Mouse (Mus musculus): ENCODE results near the gene Crtc3. TPM values are rescaled to one million over a fixed set of nuclear protein-coding genes. Genes with fewer than 3 reads are reported as not detected.

Crtc3 gene
- total and polyA plus RNA-seq, 2 experiments from 2014 or later, result 14.2 to 14.8 TPM

GRCm38 (mm10) chr7:80666198-80666915, 22.3 kb downstream of the Crtc3 start:
- Histone ChIP-seq H3K27me3 (ENCODE audit: insufficient read depth, low read length) (no peaks in the 10 kb centered on the region), H3K27ac (ENCODE audit: low read depth, low read length) (no peak overlapping the region), H3K4me2 (ENCODE audit: low read depth) (no peak overlapping the region), H3K36me3 (ENCODE audit: insufficient read depth) (0 out of 2 replicates have a peak, but pooled peaks cover 4% of the 10 kb centered on the region), H3K4me3 (ENCODE audit: low read depth, low read length) (no peak overlapping the region), H3K9ac (no peak overlapping the region), H3K4me1 (ENCODE audit: insufficient read depth) (peaks cover 3% of the 10 kb centered on the region; the same call in 1 of the 2 replicates), H3K9me3 (ENCODE audit: low read length) (no peaks in the 10 kb centered on the region)
- 70% methylated on average over 10 of the region's 10 CpGs for WGBS
- DNase-seq, result no peak
- TF ChIP-seq CTCF (IDR thresholded peaks at IDR 0.05; ENCODE audit: low read depth), result no peak
- no peak for ATAC-seq

- peaks cover 11% of the 10 kb centered on the region for H3K4me1 ChIP-seq (ENCODE audit: insufficient read depth)
- no peak overlapping the region for H3K4me2 ChIP-seq (ENCODE audit: low read depth)
- no peaks in the 10 kb centered on the region for H3K9me3 ChIP-seq (ENCODE audit: low read length)
- H3K4me3 ChIP-seq (ENCODE audit: low read depth, low read length), result no peak overlapping the region
- DNase-seq (no peak), ATAC-seq (peak; percentile 80)
- peak overlapping the region; percentile 47 for H3K27ac ChIP-seq (ENCODE audit: low read depth, low read length)
- 0 out of 2 replicates have a peak, but pooled peaks cover 4% of the 10 kb centered on the region for H3K36me3 ChIP-seq (ENCODE audit: insufficient read depth)
- no peak overlapping the region for H3K9ac ChIP-seq
- 50% methylated on average over 4 of the region's 4 CpGs for WGBS
- no peaks in the 10 kb centered on the region for H3K27me3 ChIP-seq (ENCODE audit: insufficient read depth, low read length)
- TF ChIP-seq CTCF (IDR thresholded peaks at IDR 0.05; ENCODE audit: low read depth), result no peak
Measured at GRCm38 (mm10) chr7:80661082-80661481, 27.6 kb downstream of the Crtc3 start.

GRCm38 (mm10) chr7:80660619-80661018, 28.1 kb downstream of the Crtc3 start:
- no peaks in the 10 kb centered on the region for H3K27me3 ChIP-seq (ENCODE audit: insufficient read depth, low read length)
- no peak overlapping the region for H3K9ac ChIP-seq
- no peak overlapping the region for H3K4me2 ChIP-seq (ENCODE audit: low read depth)
- H3K9me3 ChIP-seq (ENCODE audit: low read length), result no peaks in the 10 kb centered on the region
- H3K4me3 ChIP-seq (ENCODE audit: low read depth, low read length), result no peak overlapping the region
- TF ChIP-seq CTCF (IDR thresholded peaks at IDR 0.05; ENCODE audit: low read depth), result no peak
- H3K4me1 ChIP-seq (ENCODE audit: insufficient read depth), result peaks cover 15% of the 10 kb centered on the region
- peak; percentile 90 for ATAC-seq
- H3K36me3 ChIP-seq (ENCODE audit: insufficient read depth), result 0 out of 2 replicates have a peak, but pooled peaks cover 4% of the 10 kb centered on the region
- peak; percentile 87 for DNase-seq
- H3K27ac ChIP-seq (ENCODE audit: low read depth, low read length), result peak overlapping the region; percentile 47
- WGBS, result 24% methylated on average over 4 of the region's 4 CpGs

- DNase-seq (no peak), ATAC-seq (no peak)
- WGBS, result 35% methylated on average over 8 of the region's 8 CpGs
- no peak overlapping the region for H3K4me2 ChIP-seq (ENCODE audit: low read depth)
- H3K9me3 ChIP-seq (ENCODE audit: low read length), result no peaks in the 10 kb centered on the region
- peak overlapping the region; percentile 41; the same call in 1 of the 2 replicates for H3K27ac ChIP-seq (ENCODE audit: low read depth, low read length)
- no peaks in the 10 kb centered on the region for H3K36me3 ChIP-seq (ENCODE audit: insufficient read depth)
- H3K9ac ChIP-seq, result no peak overlapping the region
- TF ChIP-seq CTCF (IDR thresholded peaks at IDR 0.05; ENCODE audit: low read depth), result no peak
- no peaks in the 10 kb centered on the region for H3K27me3 ChIP-seq (ENCODE audit: insufficient read depth, low read length)
- peaks cover 29% of the 10 kb centered on the region for H3K4me1 ChIP-seq (ENCODE audit: insufficient read depth)
- no peak overlapping the region for H3K4me3 ChIP-seq (ENCODE audit: low read depth, low read length)
Measured at GRCm38 (mm10) chr7:80657896-80658295, 30.8 kb downstream of the Crtc3 start.

- no peak for TF ChIP-seq CTCF (IDR thresholded peaks at IDR 0.05; ENCODE audit: low read depth)
- no peak overlapping the region for H3K4me3 ChIP-seq (ENCODE audit: low read depth, low read length)
Measured at GRCm38 (mm10) chr7:80655350-80656013, 33.2 kb downstream of the Crtc3 start.

GRCm38 (mm10) chr7:80654926-80655325, 33.8 kb downstream of the Crtc3 start:
- Histone ChIP-seq H3K27me3 (ENCODE audit: insufficient read depth, low read length) (no peaks in the 10 kb centered on the region), H3K9ac (no peak overlapping the region), H3K4me1 (ENCODE audit: insufficient read depth) (peaks cover 21% of the 10 kb centered on the region), H3K27ac (ENCODE audit: low read depth, low read length) (peak overlapping the region; percentile 79), H3K4me3 (ENCODE audit: low read depth, low read length) (no peak overlapping the region), H3K9me3 (ENCODE audit: low read length) (no peaks in the 10 kb centered on the region), H3K4me2 (ENCODE audit: low read depth) (peak overlapping the region; percentile 0; the same call in 1 of the 2 replicates), H3K36me3 (ENCODE audit: insufficient read depth) (no peaks in the 10 kb centered on the region)
- TF ChIP-seq CTCF (IDR thresholded peaks at IDR 0.05; ENCODE audit: low read depth), result no peak
- 40% methylated on average over 5 of the region's 5 CpGs for WGBS
- ATAC-seq (no peak), DNase-seq (no peak)

More at GRCm38 (mm10) chr7:80655350-80656013, 33.2 kb downstream of the Crtc3 start:
- Histone ChIP-seq H3K4me2 (ENCODE audit: low read depth) (peak overlapping the region; percentile 0; the same call in 1 of the 2 replicates), H3K27ac (ENCODE audit: low read depth, low read length) (peak overlapping the region; percentile 85), H3K4me1 (ENCODE audit: insufficient read depth) (peaks cover 21% of the 10 kb centered on the region), H3K9ac (no peak overlapping the region), H3K9me3 (ENCODE audit: low read length) (no peaks in the 10 kb centered on the region), H3K36me3 (ENCODE audit: insufficient read depth) (no peaks in the 10 kb centered on the region), H3K27me3 (ENCODE audit: insufficient read depth, low read length) (no peaks in the 10 kb centered on the region)
- peak; percentile 84 for ATAC-seq
- WGBS, result 27% methylated on average over 6 of the region's 6 CpGs
- peak; percentile 86 for DNase-seq

GRCm38 (mm10) chr7:80654393-80654792, 34.3 kb downstream of the Crtc3 start:
- H3K27me3 ChIP-seq (ENCODE audit: insufficient read depth, low read length), result no peaks in the 10 kb centered on the region
- peak overlapping the region; percentile 79 for H3K27ac ChIP-seq (ENCODE audit: low read depth, low read length)
- no peak for ATAC-seq
- H3K4me1 ChIP-seq (ENCODE audit: insufficient read depth), result peaks cover 21% of the 10 kb centered on the region
- no peak overlapping the region for H3K4me2 ChIP-seq (ENCODE audit: low read depth)
- TF ChIP-seq CTCF (IDR thresholded peaks at IDR 0.05; ENCODE audit: low read depth), result 0 out of 2 replicates have a peak, but pooled peaks have one; percentile 1
- no peaks in the 10 kb centered on the region for H3K36me3 ChIP-seq (ENCODE audit: insufficient read depth)
- H3K4me3 ChIP-seq (ENCODE audit: low read depth, low read length), result no peak overlapping the region
- WGBS, result 84% methylated on average over 7 of the region's 7 CpGs
- no peak overlapping the region for H3K9ac ChIP-seq
- H3K9me3 ChIP-seq (ENCODE audit: low read length), result no peaks in the 10 kb centered on the region
- DNase-seq, result no peak

All from forebrain, postnatal 0 days (tissue).